ENCODE assay signal across 9 mouse cellular contexts in the genomic region with DNA sequence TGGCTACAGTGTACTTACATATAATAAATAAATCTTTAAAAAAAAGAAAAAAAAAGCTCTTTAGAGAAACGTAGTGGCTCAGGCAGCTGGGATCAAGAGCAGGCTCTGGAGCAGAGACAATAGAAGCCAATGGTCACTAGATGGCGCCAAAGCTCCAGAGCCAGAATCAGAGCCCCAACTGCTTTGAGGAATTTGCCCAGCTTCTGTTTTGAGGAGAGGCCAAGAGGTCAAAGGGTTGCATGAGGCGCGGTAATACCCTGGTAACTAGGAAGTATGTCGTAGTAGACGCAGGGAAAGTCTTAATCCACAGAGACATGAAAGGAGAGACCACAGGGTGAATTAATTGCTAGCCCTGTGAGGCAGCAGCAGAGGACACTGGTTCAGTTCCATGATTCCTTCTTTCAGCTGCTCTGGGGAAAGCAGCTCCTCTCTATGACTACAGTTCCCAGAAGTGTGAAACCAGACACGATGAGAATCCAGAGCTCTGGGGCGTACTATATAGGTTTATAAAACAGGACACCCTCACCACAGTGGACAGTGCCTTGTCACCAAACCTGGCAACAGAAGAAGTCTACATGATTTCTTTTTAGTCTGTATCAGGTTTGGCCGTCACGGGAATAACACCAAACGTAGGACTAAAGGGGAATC. TPM values are rescaled to one million over a fixed set of nuclear protein-coding genes. Genes with fewer than 3 reads are reported as not detected.
DNase-seq lines count a peak whose midpoint lies in the region; ATAC-seq and TF ChIP-seq lines count a peak whose summit lies in the region.
"Had no signal": no experiment of that assay in that cellular context is flagged by ENCODE, and none has a peak within 500 bp of the region (broad histone marks: within the 10 kb centered on the region; RNA-seq: fewer than 3 reads in every experiment).

No protein-coding gene starts in this region.

- peaks cover 11% of the 10 kb centered on the region for H3K4me1 ChIP-seq in ES-Bruce4 (ENCODE audit: control insufficient read depth, insufficient read depth, low read length)
- H3K4me1 ChIP-seq in lung, embryonic 14.5 days (ENCODE audit: insufficient read depth) = no peaks in the 10 kb centered on the region

- peak; percentile 51 for ATAC-seq in lung, embryonic 14.5 days (ENCODE audit: insufficient read depth)

- TF ChIP-seq POLR2A in ES-Bruce4 (IDR thresholded peaks at IDR 0.05; ENCODE audit: insufficient read depth, low read length) = no peak
- no peak for TF ChIP-seq POLR2A in brain, embryonic 14.5 days (IDR thresholded peaks at IDR 0.05; ENCODE audit: borderline replicate concordance, extremely low read depth, insufficient read depth, insufficient read length, poor library complexity, severe bottlenecking)

- H3K9ac ChIP-seq in ES-Bruce4 (ENCODE audit: low read depth, poor library complexity, severe bottlenecking) = no peak overlapping the region
- H3K9ac ChIP-seq in lung, embryonic 14.5 days = no peak overlapping the region
- H3K9ac ChIP-seq: heart, embryonic 13.5 days had no signal

- no peaks in the 10 kb centered on the region for H3K27me3 ChIP-seq in ES-Bruce4 (ENCODE audit: control insufficient read depth, insufficient read depth, low read length, poor library complexity, severe bottlenecking)
- H3K27me3 ChIP-seq in lung, embryonic 14.5 days (ENCODE audit: insufficient read depth, low read length) = no peaks in the 10 kb centered on the region

- H3K9me3 ChIP-seq in ES-Bruce4 (replicated peaks; ENCODE audit: control insufficient read depth, insufficient read depth, low read length, poor library complexity, severe bottlenecking) = no peaks in the 10 kb centered on the region
- H3K9me3 ChIP-seq in lung, embryonic 14.5 days (ENCODE audit: low read depth, low read length) = no peaks in the 10 kb centered on the region
- H3K9me3 ChIP-seq: heart, embryonic 13.5 days had no signal

- 0 out of 2 replicates have a peak overlapping the region, but pooled peaks have one; percentile 21 for H3K27ac ChIP-seq in ES-Bruce4 (ENCODE audit: insufficient read depth, low read length)
- H3K27ac ChIP-seq in lung, embryonic 14.5 days (ENCODE audit: low read depth) = no peak overlapping the region
- H3K27ac ChIP-seq: heart, embryonic 13.5 days had no signal

- H3K4me3 ChIP-seq in ES-Bruce4 (ENCODE audit: low read depth, low read length) = no peak overlapping the region
- no peak overlapping the region for H3K4me3 ChIP-seq in lung, embryonic 14.5 days (ENCODE audit: low read depth, low read length)
- H3K4me3 ChIP-seq: heart, embryonic 13.5 days had no signal

- intact Hi-C loops in heart, postnatal 14 days (cut with DNase I) = loop anchor here (1.0 to 5.0 kb wide), 3 partner anchors 137 to 458 kb away; no protein-coding TSS in a partner anchor

- no peaks in the 10 kb centered on the region for H3K36me3 ChIP-seq in ES-Bruce4 (ENCODE audit: control insufficient read depth, insufficient read depth, low read length, poor library complexity, severe bottlenecking)
- H3K36me3 ChIP-seq in lung, embryonic 14.5 days (ENCODE audit: insufficient read depth) = no peaks in the 10 kb centered on the region
- H3K36me3 ChIP-seq: heart, embryonic 13.5 days had no signal

- peak; percentile 87 for DNase-seq in brain, embryonic 14.5 days (ENCODE audit: low read depth)
- peak; percentile 42 for DNase-seq in fibroblast of lung, adult 2 months (ENCODE audit: low read depth)
- peak; percentile 76 to 87 for DNase-seq in heart, postnatal 14 days
- peak; percentile 76 for DNase-seq in layer of hippocampus, adult 11-12 months (ENCODE audit: low spot score)
- DNase-seq in lung, embryonic 14.5 days = peak; percentile 95
- peak; percentile 74 for DNase-seq in ovary, postnatal 14 days (ENCODE audit: low spot score)
- DNase-seq in thymus, postnatal 10 days (ENCODE audit: low spot score in 2 of 2) = peak; percentile 22 to 72

- 26% methylated on average over 11 of the region's 11 CpGs for WGBS in lung, embryonic 14.5 days

- TF ChIP-seq EP300 in ES-Bruce4 (IDR thresholded peaks at IDR 0.05; ENCODE audit: insufficient read depth, low read depth, low read length) = 0 out of 2 replicates have a peak, but pooled peaks have one; percentile 34

- TF ChIP-seq CTCF in ES-Bruce4 (IDR thresholded peaks at IDR 0.05; ENCODE audit: low read depth, low read length) = peak; percentile 87
- peak; percentile 97 for TF ChIP-seq CTCF in brain, embryonic 14.5 days (IDR thresholded peaks at IDR 0.05; ENCODE audit: borderline replicate concordance, extremely low read depth, insufficient read depth, insufficient read length)
- TF ChIP-seq CTCF in lung, embryonic 14.5 days (IDR thresholded peaks at IDR 0.05; ENCODE audit: low read depth) = peak; percentile 93

- no peak overlapping the region for H3K4me2 ChIP-seq in lung, embryonic 14.5 days
- H3K4me2 ChIP-seq: heart, embryonic 13.5 days had no signal

RNA-seq across cellular contexts. Expression of a gene that starts 27.9 kb away (rescaled TPM):
- polyA plus RNA-seq in ES-Bruce4 (2011; ENCODE audit: insufficient read depth, insufficient read length, low read depth, missing spikeins) = not detected in 2 replicates
- polyA plus RNA-seq in brain, embryonic 14.5 days (2012; rRNA removed) = 0.23 and 1.4 TPM in 2 replicates
- 1 to 10 TPM in 1 of 2 experiments, under 1 TPM in 1; 0.31 to 6.1 TPM for total RNA-seq in heart, postnatal 14 days (2021)
- polyA plus RNA-seq in lung, embryonic 14.5 days (2014; fragmentation: Nextera tagmentation; extraction: Ambion mirVana) = 1.4 and 1.6 TPM in 2 replicates
- polyA plus RNA-seq: heart, embryonic 13.5 days had no signal

RNA-seq across cellular contexts. Expression of a gene that starts 52.2 kb away (rescaled TPM):
- polyA plus RNA-seq in ES-Bruce4 (2011; ENCODE audit: insufficient read depth, insufficient read length, low read depth, missing spikeins) = 67.6 and 73.7 TPM in 2 replicates
- polyA plus RNA-seq in brain, embryonic 14.5 days (2012; rRNA removed) = 67.9 and 70.4 TPM in 2 replicates
- 10 to 100 TPM; 19.1 to 19.9 TPM for total RNA-seq in heart, postnatal 14 days (2021)
- 74.3 and 77.6 TPM in 2 replicates for polyA plus RNA-seq in lung, embryonic 14.5 days (2014; fragmentation: Nextera tagmentation; extraction: Ambion mirVana)

Comparison
In these comparisons a context has a peak if more than half of its experiments do, and no peak if none do; other contexts are left out.
1. DNase-seq: peak in every context shown above with its lines; median percentile 95 in lung, embryonic 14.5 days; 87 in brain, embryonic 14.5 days; 82 in heart, postnatal 14 days; 76 in layer of hippocampus, adult 11-12 months; 74 in ovary, postnatal 14 days; 47 in thymus, postnatal 10 days; 42 in fibroblast of lung, adult 2 months.